Mouse (Mus musculus) neutrophil, adult 83 days (primary cell): ENCODE measurements around the gene Hnrnpu. TPM values are rescaled to one million over a fixed set of nuclear protein-coding genes. Genes with fewer than 3 reads are reported as not detected.

Experiments
- total RNA-seq, 2 experiments: library from RNA; stranded (reverse); gene quantifications; one replicate each; pipeline ENCODE4 v1.2.4; 2023

Gene Hnrnpu
- 100 to 1,000 TPM; 508 to 523 TPM for total RNA-seq

DNA sequence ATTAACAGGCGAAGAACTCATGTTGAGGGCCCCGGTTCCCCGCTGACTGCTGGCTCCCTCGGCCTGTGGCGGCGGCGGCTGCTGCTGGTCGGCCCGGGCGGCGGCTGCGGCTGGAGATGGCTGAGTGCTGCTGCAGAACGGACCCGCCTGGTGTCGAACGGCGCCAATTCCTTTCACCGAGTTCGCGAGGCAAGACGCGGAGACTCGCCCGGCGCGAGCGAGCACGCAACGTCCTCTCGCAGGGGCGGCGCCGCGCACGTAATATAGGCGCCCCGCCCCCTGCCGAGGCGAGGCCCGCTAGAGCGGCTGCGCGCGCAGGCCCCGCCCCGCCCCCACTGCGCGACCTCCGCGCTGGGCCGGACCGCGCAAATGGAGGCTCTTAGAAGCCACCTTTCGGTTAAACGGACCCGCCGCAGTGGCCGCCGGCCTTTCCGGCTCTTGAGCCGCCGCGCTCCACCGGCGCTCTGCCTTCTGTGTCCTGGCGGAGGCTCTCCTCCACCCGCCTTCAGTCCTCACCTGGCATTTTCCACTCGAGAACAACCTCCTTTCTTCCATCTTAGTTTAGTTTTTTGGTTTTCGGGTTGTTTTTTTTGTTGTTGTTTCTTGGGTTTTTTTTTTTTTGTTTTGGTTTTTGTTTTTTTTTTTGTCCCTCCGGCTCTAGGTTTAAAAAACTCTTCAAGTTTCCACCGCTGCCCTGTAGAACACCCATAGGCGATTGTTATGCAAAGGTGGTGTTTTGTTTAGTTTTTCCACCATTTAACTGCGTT is at the start of gene Hnrnpu:
Gene Hnrnpu, minus strand, starts transcription at position 247 of the 767 bp plus-strand sequence.

DNA sequence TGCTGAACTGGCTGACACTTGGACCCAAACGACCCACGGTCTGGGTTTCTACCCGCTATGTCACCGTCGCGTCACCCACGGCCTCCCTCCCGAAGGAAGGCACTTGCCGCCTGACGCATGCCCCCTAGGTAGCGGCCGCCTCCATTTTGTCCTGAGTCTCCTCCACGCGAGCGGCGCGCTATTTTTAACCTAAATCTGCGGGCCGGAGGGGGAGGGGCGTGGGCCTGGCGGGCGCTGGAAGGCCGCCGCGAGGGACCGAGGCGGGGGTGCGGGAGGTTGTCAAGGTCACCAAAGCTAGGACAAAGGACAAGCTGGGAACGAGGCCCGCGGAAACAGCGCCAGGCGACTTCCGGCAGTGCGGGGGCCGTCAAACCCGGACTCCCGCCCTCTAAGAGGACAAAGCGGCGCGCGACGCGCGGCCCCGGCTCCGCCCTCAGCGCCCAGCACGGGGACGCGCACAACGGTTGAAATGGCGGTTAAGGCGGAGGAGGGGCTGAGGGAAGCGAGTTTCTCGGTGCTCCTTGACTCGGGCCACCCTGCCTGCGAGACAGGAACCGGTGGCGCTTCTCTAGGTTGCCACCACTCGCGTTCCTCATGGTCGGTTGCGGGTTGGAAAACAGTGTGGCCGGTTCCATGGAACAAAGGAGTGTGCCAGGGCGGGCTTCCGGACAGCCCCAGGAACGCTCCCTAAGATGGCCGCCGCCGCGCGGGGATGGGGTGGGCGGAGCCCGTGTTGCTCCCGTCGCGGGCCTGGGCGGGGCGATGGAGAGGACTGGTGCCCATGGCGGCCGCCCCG is 19.0 kb downstream of the Hnrnpu start, which contains the start of gene Cox20:
Gene Cox20, plus strand, starts transcription at position 742 of the 796 bp plus-strand sequence.

Other genes starting within 250 kb of the Hnrnpu start
- gene Desi2, start 150.4 kb downstream of the Hnrnpu start, total RNA-seq: 1 to 10 TPM; 6.8 to 8.1 TPM
- gene Cox20, start 18.7 kb downstream of the Hnrnpu start, total RNA-seq: 10 to 100 TPM; 30.9 to 33.7 TPM
- 1 to 10 TPM; 1.9 to 2.1 TPM for gene Efcab2, start 68.3 kb upstream of the Hnrnpu start, total RNA-seq
- under 1 TPM; 0.68 to 0.81 TPM for gene Kif26b, start 191.3 kb upstream of the Hnrnpu start, total RNA-seq